ENCODE assay signal across 31 mouse cellular contexts in the genomic region with DNA sequence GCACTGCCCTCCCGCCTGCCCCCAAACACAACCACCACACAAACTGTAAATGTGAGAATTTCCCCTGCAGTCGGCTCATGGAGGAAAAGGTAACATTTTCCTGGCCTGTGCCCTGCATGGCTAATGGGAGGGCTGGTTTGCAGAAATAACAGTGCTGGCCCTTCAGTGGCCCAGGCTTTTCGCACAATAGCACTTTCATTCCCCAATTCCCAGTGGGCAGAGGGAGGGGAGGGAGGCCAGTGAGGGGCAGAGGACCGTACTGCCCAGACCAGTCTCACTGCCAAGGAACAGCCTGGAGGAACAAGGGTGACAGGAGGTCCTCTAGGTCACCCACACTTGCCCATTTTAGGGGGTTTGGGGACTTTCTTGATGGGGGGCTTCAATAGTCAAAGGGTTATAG. TPM values are rescaled to one million over a fixed set of nuclear protein-coding genes. Genes with fewer than 3 reads are reported as not detected.
DNase-seq lines count a peak whose midpoint lies in the region; ATAC-seq lines count a peak whose summit lies in the region.
"Had no signal": no experiment of that assay in that cellular context is flagged by ENCODE, and none has a peak within 500 bp of the region (broad histone marks: within the 10 kb centered on the region; RNA-seq: fewer than 3 reads in every experiment).

No protein-coding gene starts in this region.

- no peak overlapping the region for H3K27ac ChIP-seq in neural tube, embryonic 11.5 days (ENCODE audit: low read depth, low read length)
- peak overlapping the region; percentile 59; the same call in 1 of the 2 replicates for H3K27ac ChIP-seq in limb, embryonic 12.5 days
- H3K27ac ChIP-seq in heart, embryonic 10.5 days: no peak overlapping the region
- H3K27ac ChIP-seq: embryonic facial prominence, embryonic 12.5 days; heart, embryonic 15.5 days; hindbrain, embryonic 12.5 days; hindbrain, postnatal 0 days; intestine, embryonic 15.5 days; midbrain, embryonic 13.5 days had no signal

- DNase-seq in embryo, embryonic 11 days: peak; percentile 39
- no peak for DNase-seq in embryo, embryonic 9.5 days (ENCODE audit: extremely low spot score)
- peak; percentile 21 for DNase-seq in neural tube, embryonic 11.5 days (ENCODE audit: low spot score)
- no peak for DNase-seq in neural tube, embryonic 10.5 days (ENCODE audit: extremely low spot score, low spot score)
- no peak for DNase-seq in kidney, adult 8-10 months
- no peak for DNase-seq in heart, embryonic 10.5 days (ENCODE audit: low spot score)
- DNase-seq: adrenal gland, postnatal 14 days; cerebellum, adult 2 months; cerebellum, postnatal 14 days; gastrocnemius, postnatal 14 days; kidney, adult 9 months; kidney, postnatal 10 days; layer of hippocampus, postnatal 36 days; left cerebral cortex, postnatal 4 days; liver, postnatal 0 days; lung, postnatal 4 days; right cerebral cortex, adult 18-20 months; spleen, adult 18-20 months; thymus, postnatal 14 days had no signal

- H3K9me3 ChIP-seq in neural tube, embryonic 11.5 days (ENCODE audit: control insufficient read depth, low read length): no peaks in the 10 kb centered on the region
- no peaks in the 10 kb centered on the region for H3K9me3 ChIP-seq in limb, embryonic 12.5 days
- H3K9me3 ChIP-seq in heart, embryonic 10.5 days: no peaks in the 10 kb centered on the region
- H3K9me3 ChIP-seq: embryonic facial prominence, embryonic 12.5 days; G1E; heart, embryonic 15.5 days; hindbrain, embryonic 12.5 days; intestine, embryonic 15.5 days; megakaryocyte, embryonic 14.5 days; midbrain, embryonic 13.5 days had no signal

- no peak overlapping the region for H3K9ac ChIP-seq in neural tube, embryonic 11.5 days (ENCODE audit: low read length)
- H3K9ac ChIP-seq in limb, embryonic 12.5 days (replicated peaks): no peak overlapping the region
- H3K9ac ChIP-seq: embryonic facial prominence, embryonic 12.5 days; heart, embryonic 15.5 days; hindbrain, embryonic 12.5 days; intestine, embryonic 15.5 days; liver, postnatal 0 days; midbrain, embryonic 13.5 days had no signal

- peaks cover 4% of the 10 kb centered on the region; the same call in 1 of the 2 replicates for H3K4me1 ChIP-seq in neural tube, embryonic 11.5 days (ENCODE audit: control insufficient read depth, insufficient read depth, low read length)
- peaks cover 93% of the 10 kb centered on the region for H3K4me1 ChIP-seq in limb, embryonic 12.5 days (replicated peaks)
- peaks cover 35% of the 10 kb centered on the region for H3K4me1 ChIP-seq in heart, embryonic 10.5 days

- ATAC-seq in neural tube, embryonic 11.5 days (ENCODE audit: insufficient read depth, low FRiP score, low TSS enrichment): no peak
- no peak for ATAC-seq in limb, embryonic 12.5 days (ENCODE audit: insufficient number of reproducible peaks, insufficient read depth, low FRiP score, low TSS enrichment, low read depth)
- ATAC-seq: hindbrain, postnatal 0 days; intestine, embryonic 15.5 days; liver, postnatal 0 days; lung, postnatal 0 days; midbrain, embryonic 13.5 days; Patski had no signal

- 51% methylated on average over 4 of the region's 4 CpGs for WGBS in neural tube, embryonic 11.5 days
- WGBS in limb, embryonic 12.5 days: 48% methylated on average over 4 of the region's 4 CpGs
- WGBS in heart, embryonic 10.5 days: 49% methylated on average over 4 of the region's 4 CpGs

- H3K36me3 ChIP-seq in neural tube, embryonic 11.5 days (ENCODE audit: control insufficient read depth, insufficient read depth, low read length): no peaks in the 10 kb centered on the region; the same call in 1 of the 2 replicates
- H3K36me3 ChIP-seq in limb, embryonic 12.5 days: peaks cover 98% of the 10 kb centered on the region
- no peaks in the 10 kb centered on the region; the same call in 1 of the 2 replicates for H3K36me3 ChIP-seq in heart, embryonic 10.5 days
- H3K36me3 ChIP-seq: G1E; heart, embryonic 15.5 days; intestine, embryonic 15.5 days; midbrain, embryonic 13.5 days had no signal

- H3K4me2 ChIP-seq in neural tube, embryonic 11.5 days (ENCODE audit: low read depth): no peak overlapping the region
- H3K4me2 ChIP-seq in limb, embryonic 12.5 days: 0 out of 2 replicates have a peak overlapping the region, but pooled peaks have one; percentile 19
- H3K4me2 ChIP-seq: embryonic facial prominence, embryonic 12.5 days; heart, embryonic 15.5 days; hindbrain, embryonic 12.5 days; intestine, embryonic 15.5 days; liver, embryonic 11.5 days; midbrain, embryonic 13.5 days had no signal

- H3K27me3 ChIP-seq in neural tube, embryonic 11.5 days (ENCODE audit: control insufficient read depth, insufficient read depth, low read length): peaks cover 48% of the 10 kb centered on the region
- peaks cover 20% of the 10 kb centered on the region; the same call in 1 of the 2 replicates for H3K27me3 ChIP-seq in limb, embryonic 12.5 days
- peaks cover 98% of the 10 kb centered on the region for H3K27me3 ChIP-seq in heart, embryonic 10.5 days (ENCODE audit: insufficient read depth, poor library complexity, severe bottlenecking)
- H3K27me3 ChIP-seq: Patski had no signal

- H3K4me3 ChIP-seq in neural tube, embryonic 11.5 days (ENCODE audit: low read depth, low read length): no peak overlapping the region
- H3K4me3 ChIP-seq in limb, embryonic 12.5 days (replicated peaks): no peak overlapping the region
- no peak overlapping the region for H3K4me3 ChIP-seq in heart, embryonic 10.5 days
- H3K4me3 ChIP-seq: embryonic facial prominence, embryonic 12.5 days; heart, embryonic 15.5 days; hindbrain, embryonic 12.5 days; intestine, embryonic 15.5 days; megakaryocyte, embryonic 14.5 days; midbrain, embryonic 13.5 days had no signal

RNA-seq across cellular contexts. Expression of a gene that starts 15.8 kb away (rescaled TPM):
- polyA plus RNA-seq in neural tube, embryonic 11.5 days (2014; fragmentation: Nextera tagmentation; extraction: Ambion mirVana): 1.9 and 2.6 TPM in 2 replicates
- polyA plus RNA-seq in limb, embryonic 12.5 days (2016; fragmentation: Nextera tagmentation; extraction: Ambion mirVana): 44.8 and 45.4 TPM in 2 replicates
- polyA plus RNA-seq in heart, embryonic 10.5 days (2016; fragmentation: Nextera tagmentation; extraction: Ambion mirVana): 2.3 and 2.7 TPM in 2 replicates

Comparison
In these comparisons a context has a peak if more than half of its experiments do, and no peak if none do; other contexts are left out.
1. DNase-seq: peak in embryo, embryonic 11 days (single experiment) and neural tube, embryonic 11.5 days (single experiment); none in embryo, embryonic 9.5 days (single experiment), neural tube, embryonic 10.5 days (single experiment), kidney, adult 8-10 months (0 of 2) and heart, embryonic 10.5 days (single experiment).
2. RNA of a gene that starts 15.8 kb away (polyA plus RNA-seq): 44.8 to 45.4 TPM in limb, embryonic 12.5 days; 2.3 to 2.7 TPM in heart, embryonic 10.5 days and 1.9 to 2.6 TPM in neural tube, embryonic 11.5 days; every median in the first group is over 10 times any median in the second.